Mouse (Mus musculus): ENCODE data around the gene Tssk6. TPM values are rescaled to one million over a fixed set of nuclear protein-coding genes. Genes with fewer than 3 reads are reported as not detected.

Gene Tssk6
- polyA plus RNA-seq, 1 experiment = not detected

DNA sequence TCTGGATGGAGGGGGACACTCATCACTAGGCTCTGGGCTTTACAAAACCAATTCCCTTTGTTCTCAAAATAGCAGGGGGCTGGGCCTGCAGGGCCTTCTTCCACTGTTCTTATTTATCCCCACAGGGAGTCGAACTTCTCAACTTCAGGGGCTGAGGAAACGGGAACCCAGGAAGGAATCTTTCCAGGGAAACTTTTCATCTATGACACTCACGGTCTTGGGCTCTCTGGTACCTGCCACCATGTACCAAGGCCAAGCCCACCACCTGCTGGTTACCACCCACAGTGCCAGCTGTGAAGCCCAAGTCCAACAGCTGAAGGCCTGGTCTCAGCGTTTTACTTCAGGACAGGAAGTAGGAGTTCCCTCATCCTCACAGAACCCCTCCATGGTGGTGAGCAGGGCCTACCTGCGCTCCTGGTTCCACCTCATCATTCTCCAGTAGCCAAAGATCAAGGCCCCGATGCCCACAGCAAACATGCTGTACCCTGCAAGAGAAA lies 7.1 kb upstream of the Tssk6 start:
- H3K27ac ChIP-seq (ENCODE audit: insufficient read depth, low read depth, low read length) = no peak overlapping the region
- H3K4me3 ChIP-seq (ENCODE audit: insufficient read depth, low read depth, low read length) = no peak overlapping the region

DNA sequence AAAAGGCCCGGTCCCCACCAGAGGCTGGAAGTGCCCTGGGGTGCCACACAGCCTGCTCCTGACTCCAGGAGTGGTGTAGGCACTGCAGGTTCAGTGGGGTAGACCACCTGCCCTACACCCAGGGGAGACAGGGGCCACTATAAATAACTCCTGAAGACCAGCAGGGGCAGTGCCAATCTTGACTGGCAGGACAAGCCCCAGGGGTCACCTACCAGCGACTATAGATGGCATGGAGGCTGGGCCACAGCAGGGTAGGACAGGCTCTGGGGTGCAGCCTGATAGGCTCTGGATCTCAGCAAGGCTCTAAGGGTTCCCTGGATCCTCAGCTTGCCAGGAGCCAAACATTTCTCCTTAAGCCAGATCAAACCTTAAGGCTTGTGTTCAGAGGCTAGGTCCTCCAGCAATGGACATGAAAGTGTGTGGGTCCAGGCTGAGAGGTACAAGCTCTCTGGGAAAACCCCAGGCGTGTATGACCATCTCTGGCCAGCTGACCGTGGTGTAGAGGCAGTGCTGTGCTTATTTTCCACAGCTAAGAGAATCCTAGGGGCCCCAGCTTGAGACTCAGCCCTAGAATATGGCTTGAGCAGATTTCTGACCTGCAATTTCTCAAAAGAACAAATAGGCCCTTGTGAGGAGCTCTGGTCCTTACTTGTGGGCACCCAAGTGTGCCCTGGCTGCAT lies 6.1 kb upstream of the Tssk6 start:
- 62% methylated on average over 4 of the region's 4 CpGs for WGBS
- Histone ChIP-seq H3K4me3 (ENCODE audit: insufficient read depth, low read depth, low read length) (no peak overlapping the region), H3K4me1 (ENCODE audit: control insufficient read depth, insufficient read depth, low read length) (peaks cover 46% of the 10 kb centered on the region), H3K27ac (ENCODE audit: insufficient read depth, low read depth, low read length) (no peak overlapping the region)
- TF ChIP-seq POLR2A (IDR thresholded peaks at IDR 0.05; ENCODE audit: insufficient read depth, low read depth, low read length) (no peak), CTCF (IDR thresholded peaks at IDR 0.05; ENCODE audit: insufficient read depth, low read depth, low read length) (no peak)

More for the DNA sequence above, 7.1 kb upstream of the Tssk6 start:
- WGBS = 44% methylated on average over 6 of the region's 6 CpGs
- H3K4me1 ChIP-seq (ENCODE audit: control insufficient read depth, insufficient read depth, low read length) = peaks cover 47% of the 10 kb centered on the region
- no peak for TF ChIP-seq POLR2A (IDR thresholded peaks at IDR 0.05; ENCODE audit: insufficient read depth, low read depth, low read length)
- no peak for TF ChIP-seq CTCF (IDR thresholded peaks at IDR 0.05; ENCODE audit: insufficient read depth, low read depth, low read length)

DNA sequence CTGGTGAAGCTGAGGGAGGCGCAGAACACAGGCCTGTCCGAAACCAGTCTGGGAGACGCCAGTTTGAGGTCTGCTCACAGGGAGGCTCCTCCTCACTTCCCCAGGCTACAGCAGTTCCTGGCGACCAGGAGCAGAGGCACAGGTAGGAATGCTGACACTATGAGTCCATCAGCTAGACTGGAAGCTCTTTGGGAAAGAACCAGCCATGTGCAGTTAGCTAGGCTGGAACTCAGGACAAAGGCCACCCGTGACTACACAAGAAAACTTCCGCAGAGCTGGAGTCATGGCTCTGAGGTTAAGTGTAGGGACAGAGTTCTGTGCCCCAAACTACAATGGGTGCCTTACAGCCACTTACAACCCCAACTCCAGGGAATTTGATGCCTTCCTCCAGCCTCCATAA lies 4.1 kb upstream of the Tssk6 start:
- WGBS = 81% methylated on average over 6 of the region's 6 CpGs
- Histone ChIP-seq H3K4me1 (ENCODE audit: control insufficient read depth, insufficient read depth, low read length) (peaks cover 55% of the 10 kb centered on the region), H3K27ac (ENCODE audit: insufficient read depth, low read depth, low read length) (no peak overlapping the region), H3K4me3 (ENCODE audit: insufficient read depth, low read depth, low read length) (no peak overlapping the region)
- TF ChIP-seq CTCF (IDR thresholded peaks at IDR 0.05; ENCODE audit: insufficient read depth, low read depth, low read length) (no peak), POLR2A (IDR thresholded peaks at IDR 0.05; ENCODE audit: insufficient read depth, low read depth, low read length) (no peak)

DNA sequence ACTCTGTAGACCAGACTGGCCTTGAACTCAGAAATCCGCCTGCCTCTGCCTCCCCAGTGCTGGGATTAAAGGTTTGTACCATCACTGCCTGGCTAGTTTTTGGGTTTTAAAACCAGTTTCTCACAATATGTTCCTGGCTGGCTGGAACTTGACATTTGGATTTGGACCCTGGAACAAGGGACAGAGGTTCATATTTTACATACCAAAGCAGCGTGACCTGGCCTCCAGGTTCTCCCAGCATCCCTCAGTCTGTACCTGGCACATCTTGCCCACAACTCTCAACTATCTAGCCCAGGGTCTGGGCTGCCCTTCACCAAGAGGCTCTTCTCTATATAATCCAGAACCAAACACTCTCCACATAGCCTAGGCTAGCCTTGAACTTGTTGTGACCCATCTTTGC lies 2.1 kb upstream of the Tssk6 start:
- TF ChIP-seq POLR2A (IDR thresholded peaks at IDR 0.05; ENCODE audit: insufficient read depth, low read depth, low read length) (no peak), CTCF (IDR thresholded peaks at IDR 0.05; ENCODE audit: insufficient read depth, low read depth, low read length) (no peak)
- no peak overlapping the region for H3K4me3 ChIP-seq (ENCODE audit: insufficient read depth, low read depth, low read length)
- H3K27ac ChIP-seq (ENCODE audit: insufficient read depth, low read depth, low read length) = no peak overlapping the region
- WGBS = 96% methylated on average over 2 of the region's 2 CpGs
- H3K4me1 ChIP-seq (ENCODE audit: control insufficient read depth, insufficient read depth, low read length) = peaks cover 45% of the 10 kb centered on the region

DNA sequence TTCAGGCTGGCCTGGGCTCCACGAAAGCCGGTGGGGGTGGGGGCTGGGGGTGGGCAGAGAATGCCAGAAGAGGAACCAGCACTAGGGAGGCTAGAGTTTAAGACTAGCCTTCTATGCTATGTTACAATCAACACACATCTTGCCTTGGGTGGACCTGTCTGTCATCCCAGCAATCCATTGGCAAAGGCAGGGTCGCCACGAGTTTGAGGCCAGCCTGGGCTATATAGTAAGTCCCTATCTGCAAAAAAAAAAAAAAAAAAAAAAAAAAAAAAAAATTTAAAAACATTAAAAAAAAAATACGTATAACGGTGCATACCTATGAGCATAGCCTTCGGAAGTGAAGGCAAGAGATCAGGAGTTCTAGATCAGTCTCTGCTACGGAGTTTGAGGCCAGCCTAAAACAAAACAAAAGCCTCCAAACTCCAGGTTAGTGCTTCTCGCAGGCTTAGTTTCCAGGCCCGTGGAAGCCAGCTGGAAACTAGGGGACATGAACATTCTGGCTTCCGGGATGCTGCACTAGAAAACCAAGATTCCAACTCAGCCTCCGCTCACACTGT lies 1.0 kb upstream of the Tssk6 start:
- WGBS = 12% methylated on average over 12 of the region's 12 CpGs
- peaks cover 36% of the 10 kb centered on the region for H3K4me1 ChIP-seq (ENCODE audit: control insufficient read depth, insufficient read depth, low read length)
- H3K4me3 ChIP-seq (ENCODE audit: insufficient read depth, low read depth, low read length) = peak overlapping the region; percentile 80
- H3K27ac ChIP-seq (ENCODE audit: insufficient read depth, low read depth, low read length) = peak overlapping the region; percentile 81
- TF ChIP-seq POLR2A (IDR thresholded peaks at IDR 0.05; ENCODE audit: insufficient read depth, low read depth, low read length) = no peak
- TF ChIP-seq CTCF (IDR thresholded peaks at IDR 0.05; ENCODE audit: insufficient read depth, low read depth, low read length) = no peak

DNA sequence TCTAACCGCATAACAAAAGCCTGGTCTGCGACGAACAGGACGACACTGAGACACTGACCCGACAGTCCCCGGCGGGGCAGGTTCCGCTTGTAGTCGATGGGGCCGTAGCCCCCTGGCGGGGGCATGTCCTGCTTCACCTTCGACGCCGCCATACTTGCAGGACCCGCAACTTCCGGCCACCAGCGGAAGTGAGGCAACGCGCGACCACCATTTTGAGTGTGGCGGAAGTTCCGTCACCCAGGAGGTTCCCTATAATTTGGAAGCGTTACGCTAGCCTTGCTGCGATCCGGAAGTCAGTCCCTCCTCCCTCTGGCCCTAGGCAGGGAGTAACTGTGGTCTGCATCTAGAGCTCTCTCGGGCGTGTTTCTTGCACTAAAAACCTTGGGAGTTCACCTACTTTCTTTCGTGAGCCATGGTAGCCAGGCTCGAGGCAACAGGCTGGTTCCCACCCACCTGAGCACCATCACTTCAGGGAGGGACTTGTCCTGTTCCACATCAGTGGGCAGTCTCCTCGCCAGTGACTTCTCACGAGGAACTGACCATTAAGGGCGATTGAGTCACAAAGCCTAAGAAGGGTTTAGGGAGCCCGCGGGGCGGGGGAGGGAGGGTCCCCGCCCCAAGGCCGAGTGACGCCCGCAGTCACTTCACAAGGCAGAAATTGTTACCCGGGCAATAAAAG lies 361 bp upstream of the Tssk6 start:
- Histone ChIP-seq H3K4me1 (ENCODE audit: control insufficient read depth, insufficient read depth, low read length) (peaks cover 30% of the 10 kb centered on the region), H3K27ac (ENCODE audit: insufficient read depth, low read depth, low read length) (peak overlapping the region; percentile 81), H3K4me3 (ENCODE audit: insufficient read depth, low read depth, low read length) (peak overlapping the region; percentile 80)
- TF ChIP-seq CTCF (IDR thresholded peaks at IDR 0.05; ENCODE audit: insufficient read depth, low read depth, low read length) (peak; percentile 92), POLR2A (IDR thresholded peaks at IDR 0.05; ENCODE audit: insufficient read depth, low read depth, low read length) (peak; percentile 77)
- WGBS = 1% methylated on average over 41 of the region's 41 CpGs

DNA sequence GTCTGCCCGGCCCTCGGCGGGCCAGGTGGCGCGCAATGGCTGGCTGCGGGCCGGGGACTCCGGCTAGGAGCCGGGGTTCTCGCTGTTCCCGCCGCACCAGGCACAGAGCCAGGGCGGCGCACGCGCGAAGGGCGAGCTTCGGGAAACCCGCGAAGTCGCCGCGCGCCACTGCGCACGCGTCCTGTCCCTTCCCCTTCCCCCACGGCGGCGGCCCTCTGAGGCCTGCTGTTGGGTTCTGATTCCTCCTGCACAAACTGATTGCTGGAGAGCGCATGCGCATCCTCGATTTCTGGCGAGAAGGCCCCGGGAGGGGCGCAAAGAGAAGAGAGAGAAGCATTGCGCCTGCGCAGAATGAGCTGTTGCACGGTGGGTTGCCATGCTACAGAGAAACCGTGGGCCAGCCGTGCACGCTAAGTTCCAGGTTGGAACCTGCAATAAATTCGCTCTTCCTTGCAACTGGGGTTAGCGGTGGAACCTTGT lies 1.1 kb downstream of the Tssk6 start:
- Histone ChIP-seq H3K4me3 (ENCODE audit: insufficient read depth, low read depth, low read length) (peak overlapping the region; percentile 80), H3K4me1 (ENCODE audit: control insufficient read depth, insufficient read depth, low read length) (peaks cover 24% of the 10 kb centered on the region), H3K27ac (ENCODE audit: insufficient read depth, low read depth, low read length) (peak overlapping the region; percentile 68)
- peak; percentile 71; the same call in 1 of the 2 replicates for TF ChIP-seq POLR2A (IDR thresholded peaks at IDR 0.05; ENCODE audit: insufficient read depth, low read depth, low read length)
- TF ChIP-seq CTCF (IDR thresholded peaks at IDR 0.05; ENCODE audit: insufficient read depth, low read depth, low read length) = no peak
- WGBS = under 1% methylated on average over 45 of the region's 45 CpGs

DNA sequence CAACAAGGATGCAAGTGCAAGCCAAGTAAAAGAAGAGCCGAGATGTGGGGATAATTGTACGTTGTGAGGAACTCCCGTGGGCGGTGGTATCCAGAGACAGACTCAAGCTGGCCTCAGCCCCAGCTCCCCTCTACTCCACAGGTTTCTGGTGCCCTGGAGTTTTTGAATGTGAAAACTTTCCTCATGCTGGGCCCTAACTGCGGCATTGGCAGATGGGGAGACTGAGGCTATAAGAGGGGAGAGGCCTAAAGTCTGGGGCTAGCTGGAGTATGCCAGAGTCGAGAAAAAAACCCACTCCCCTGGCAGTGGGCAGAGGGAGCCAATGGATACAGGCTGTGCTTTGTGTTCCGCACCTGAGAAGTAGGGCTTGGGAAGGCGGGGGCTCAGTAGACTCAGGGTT lies 2.1 kb downstream of the Tssk6 start:
- H3K27ac ChIP-seq (ENCODE audit: insufficient read depth, low read depth, low read length) = no peak overlapping the region
- 57% methylated on average over 8 of the region's 8 CpGs for WGBS

DNA sequence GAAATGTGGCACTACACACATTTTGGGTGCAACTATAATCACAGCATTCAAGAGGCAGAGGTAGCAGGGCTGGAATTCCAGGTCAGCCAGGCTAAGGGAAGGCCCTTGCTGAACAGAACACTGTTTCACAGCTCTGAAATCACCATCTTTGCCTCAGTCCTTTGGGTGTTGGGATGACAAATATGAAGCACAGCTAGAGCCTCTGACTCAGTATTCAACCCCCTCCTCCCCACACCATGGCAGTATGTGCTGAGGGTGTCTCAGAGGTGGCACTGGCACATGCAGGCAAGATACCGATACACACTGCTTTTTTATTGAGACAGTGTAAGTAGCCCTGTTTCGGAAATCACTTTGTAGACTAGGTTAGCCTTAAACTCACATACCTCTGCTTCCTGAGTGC lies 4.3 kb downstream of the Tssk6 start:
- TF ChIP-seq POLR2A (IDR thresholded peaks at IDR 0.05; ENCODE audit: insufficient read depth, low read depth, low read length) (no peak), CTCF (IDR thresholded peaks at IDR 0.05; ENCODE audit: insufficient read depth, low read depth, low read length) (no peak)
- 66% methylated on average over 2 of the region's 2 CpGs for WGBS
- Histone ChIP-seq H3K4me1 (ENCODE audit: control insufficient read depth, insufficient read depth, low read length) (peaks cover 18% of the 10 kb centered on the region), H3K4me3 (ENCODE audit: insufficient read depth, low read depth, low read length) (no peak overlapping the region), H3K27ac (ENCODE audit: insufficient read depth, low read depth, low read length) (no peak overlapping the region)

More for the DNA sequence above, 2.1 kb downstream of the Tssk6 start:
- Histone ChIP-seq H3K4me1 (ENCODE audit: control insufficient read depth, insufficient read depth, low read length) (peaks cover 23% of the 10 kb centered on the region), H3K4me3 (ENCODE audit: insufficient read depth, low read depth, low read length) (no peak overlapping the region)
- no peak for TF ChIP-seq CTCF (IDR thresholded peaks at IDR 0.05; ENCODE audit: insufficient read depth, low read depth, low read length)
- no peak for TF ChIP-seq POLR2A (IDR thresholded peaks at IDR 0.05; ENCODE audit: insufficient read depth, low read depth, low read length)

All from olfactory bulb, adult 2 months (tissue).